Mouse (Mus musculus): ENCODE measurements at regions not wholly inside any gene's neighbourhood (a gene's known extent, or its start where the extent isn't known, plus 50 kb on each side); places are given as distances from the start of the nearest gene placed in this dataset.

DNA sequence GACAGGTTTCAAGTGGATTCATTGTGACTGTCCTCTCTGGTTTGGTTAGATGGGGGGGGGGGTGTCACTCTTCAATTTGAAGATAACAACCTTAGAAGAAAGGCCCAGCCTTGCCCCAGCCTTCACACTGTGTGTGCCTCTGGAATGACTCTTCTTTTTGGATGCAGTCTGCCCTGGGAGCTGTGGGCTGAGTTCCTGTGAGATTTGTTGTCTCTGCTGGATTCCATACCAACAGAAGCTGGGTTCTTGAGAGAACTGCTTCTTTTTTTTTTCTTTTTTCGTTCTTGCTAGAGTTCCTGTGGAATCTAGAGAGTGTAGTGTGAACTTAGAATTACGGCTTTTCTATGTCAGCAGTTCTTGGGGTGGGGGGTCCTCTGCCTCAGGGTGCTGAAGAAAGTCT, 200.9 kb downstream of the Enc1 start:
- DNase-seq (ENCODE audit: low spot score) = no peak
- Histone ChIP-seq H3K4me1 (ENCODE audit: control insufficient read depth, insufficient read depth, low read length) (peaks cover 22% of the 10 kb centered on the region), H3K36me3 (ENCODE audit: control insufficient read depth, insufficient read depth, low read length) (no peaks in the 10 kb centered on the region), H3K9me3 (ENCODE audit: control insufficient read depth, low read length) (no peaks in the 10 kb centered on the region), H3K27ac (replicated peaks; ENCODE audit: low read depth, low read length) (peak overlapping the region; percentile 56; the same call in 1 of the 2 replicates), H3K4me3 (ENCODE audit: low read depth, low read length) (no peak overlapping the region), H3K9ac (ENCODE audit: low read depth, low read length) (no peak overlapping the region), H3K4me2 (ENCODE audit: low read depth, low read length) (no peak overlapping the region), H3K27me3 (replicated peaks; ENCODE audit: control insufficient read depth, insufficient read depth, low read length) (no peaks in the 10 kb centered on the region)
- WGBS = 39% methylated on average over 2 of the region's 2 CpGs
- no peak for ATAC-seq (ENCODE audit: low read depth)

DNA sequence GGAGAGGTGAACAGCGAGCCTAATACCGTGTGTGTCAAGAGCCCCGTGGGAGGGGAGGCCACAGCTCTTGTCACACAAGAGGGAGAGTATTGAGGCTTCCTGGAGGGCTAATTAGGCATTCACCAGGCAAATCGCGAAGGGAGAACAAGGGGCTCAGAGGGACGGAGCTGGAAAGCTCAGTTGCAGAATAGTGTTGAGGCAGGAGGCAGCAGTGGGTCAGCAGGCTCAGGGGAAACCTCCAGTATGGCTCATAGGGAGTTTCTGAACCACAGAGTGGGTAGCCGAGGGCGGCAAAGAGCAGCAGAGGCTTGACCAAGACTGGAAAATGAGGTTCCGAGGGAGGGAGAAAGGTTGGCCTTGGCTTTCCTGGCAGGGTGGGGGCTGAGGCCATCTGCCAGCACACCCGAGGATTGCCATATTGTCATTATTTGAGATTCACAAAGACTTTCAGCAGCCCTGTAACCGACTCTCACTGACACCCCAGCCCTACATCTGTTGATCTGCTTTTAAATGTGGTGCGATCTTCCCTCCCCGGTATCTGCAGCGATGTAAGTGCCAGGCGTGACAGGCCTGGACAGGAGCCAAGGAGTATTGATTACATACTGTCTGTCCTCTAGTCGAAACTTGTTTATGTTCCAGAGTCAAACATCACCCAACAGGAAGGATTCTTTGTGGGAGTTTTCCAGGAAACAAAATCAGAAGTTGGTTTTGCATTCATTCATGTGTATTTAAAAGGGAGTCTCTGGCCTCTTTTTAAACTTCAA, 198.5 kb downstream of the Enc1 start:
- peak overlapping the region; percentile 22; the same call in 1 of the 2 replicates for H3K27ac ChIP-seq (replicated peaks; ENCODE audit: low read depth, low read length)
- 12% methylated on average over 16 of the region's 16 CpGs for WGBS
- no peak overlapping the region for H3K4me3 ChIP-seq (ENCODE audit: low read depth, low read length)
- H3K9me3 ChIP-seq (ENCODE audit: control insufficient read depth, low read length) = no peaks in the 10 kb centered on the region
- no peaks in the 10 kb centered on the region for H3K27me3 ChIP-seq (replicated peaks; ENCODE audit: control insufficient read depth, insufficient read depth, low read length)
- no peak overlapping the region for H3K9ac ChIP-seq (ENCODE audit: low read depth, low read length)
- peaks cover 41% of the 10 kb centered on the region for H3K4me1 ChIP-seq (ENCODE audit: control insufficient read depth, insufficient read depth, low read length)
- no peaks in the 10 kb centered on the region for H3K36me3 ChIP-seq (ENCODE audit: control insufficient read depth, insufficient read depth, low read length)
- ATAC-seq (ENCODE audit: low read depth) (peak; percentile 39), DNase-seq (ENCODE audit: low spot score) (peak; percentile 84)
- peak overlapping the region; percentile 6; the same call in 1 of the 2 replicates for H3K4me2 ChIP-seq (ENCODE audit: low read depth, low read length)

DNA sequence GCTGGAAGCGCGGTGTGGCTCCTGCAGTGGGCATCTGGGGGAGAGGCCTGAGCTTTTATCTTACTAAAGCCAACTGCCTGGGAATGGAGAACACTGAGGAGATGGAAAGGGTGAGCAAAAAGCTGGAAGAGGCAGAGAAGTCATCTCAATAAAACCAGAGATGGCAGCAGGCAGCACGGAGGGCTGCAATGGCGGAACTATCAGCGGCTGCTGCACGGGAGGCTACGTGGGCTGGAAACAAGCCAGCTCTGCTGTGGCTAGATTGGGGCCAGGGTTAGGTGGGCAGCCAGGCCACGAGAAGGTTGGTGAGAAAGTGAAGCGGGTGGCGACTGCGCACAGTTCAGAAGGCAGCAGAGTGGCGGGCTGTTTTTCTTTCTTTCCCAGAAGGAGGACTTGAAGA, 197.8 kb downstream of the Enc1 start:
- Histone ChIP-seq H3K4me2 (ENCODE audit: low read depth, low read length) (peak overlapping the region; percentile 6; the same call in 1 of the 2 replicates), H3K9me3 (ENCODE audit: control insufficient read depth, low read length) (no peaks in the 10 kb centered on the region), H3K27me3 (replicated peaks; ENCODE audit: control insufficient read depth, insufficient read depth, low read length) (no peaks in the 10 kb centered on the region), H3K9ac (ENCODE audit: low read depth, low read length) (no peak overlapping the region), H3K36me3 (ENCODE audit: control insufficient read depth, insufficient read depth, low read length) (no peaks in the 10 kb centered on the region), H3K4me1 (ENCODE audit: control insufficient read depth, insufficient read depth, low read length) (peaks cover 41% of the 10 kb centered on the region), H3K4me3 (ENCODE audit: low read depth, low read length) (no peak overlapping the region), H3K27ac (replicated peaks; ENCODE audit: low read depth, low read length) (0 out of 2 replicates have a peak overlapping the region, but pooled peaks have one; percentile 22)
- DNase-seq (ENCODE audit: low spot score) (no peak), ATAC-seq (ENCODE audit: low read depth) (no peak)
- 63% methylated on average over 12 of the region's 12 CpGs for WGBS

DNA sequence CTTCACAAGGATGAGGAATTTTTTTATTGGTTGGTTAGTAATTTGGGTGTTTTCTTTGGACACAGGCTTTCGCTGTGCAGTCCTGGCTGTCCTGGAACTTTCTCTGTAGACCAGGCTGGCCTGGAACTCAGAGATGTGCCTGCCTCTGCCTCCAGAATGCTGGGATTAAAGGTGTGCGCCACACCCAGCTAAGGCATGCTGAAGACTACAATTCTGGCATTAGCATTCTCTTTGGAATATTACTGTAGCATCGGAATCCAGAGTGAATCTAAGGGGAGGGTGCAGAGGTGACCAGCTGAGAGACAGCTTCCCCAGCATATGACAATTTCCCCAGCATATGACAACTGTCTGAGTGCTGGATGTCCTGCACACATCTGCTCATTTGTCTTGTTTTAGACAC, 197.4 kb downstream of the Enc1 start:
- Histone ChIP-seq H3K9me3 (ENCODE audit: control insufficient read depth, low read length) (no peaks in the 10 kb centered on the region), H3K4me2 (ENCODE audit: low read depth, low read length) (no peak overlapping the region), H3K27ac (replicated peaks; ENCODE audit: low read depth, low read length) (no peak overlapping the region), H3K36me3 (ENCODE audit: control insufficient read depth, insufficient read depth, low read length) (no peaks in the 10 kb centered on the region), H3K9ac (ENCODE audit: low read depth, low read length) (no peak overlapping the region), H3K4me1 (ENCODE audit: control insufficient read depth, insufficient read depth, low read length) (peaks cover 41% of the 10 kb centered on the region), H3K27me3 (replicated peaks; ENCODE audit: control insufficient read depth, insufficient read depth, low read length) (no peaks in the 10 kb centered on the region), H3K4me3 (ENCODE audit: low read depth, low read length) (no peak overlapping the region)
- WGBS = 95% methylated on average over 3 of the region's 3 CpGs
- DNase-seq (ENCODE audit: low spot score) = no peak
- ATAC-seq (ENCODE audit: low read depth) = no peak

DNA sequence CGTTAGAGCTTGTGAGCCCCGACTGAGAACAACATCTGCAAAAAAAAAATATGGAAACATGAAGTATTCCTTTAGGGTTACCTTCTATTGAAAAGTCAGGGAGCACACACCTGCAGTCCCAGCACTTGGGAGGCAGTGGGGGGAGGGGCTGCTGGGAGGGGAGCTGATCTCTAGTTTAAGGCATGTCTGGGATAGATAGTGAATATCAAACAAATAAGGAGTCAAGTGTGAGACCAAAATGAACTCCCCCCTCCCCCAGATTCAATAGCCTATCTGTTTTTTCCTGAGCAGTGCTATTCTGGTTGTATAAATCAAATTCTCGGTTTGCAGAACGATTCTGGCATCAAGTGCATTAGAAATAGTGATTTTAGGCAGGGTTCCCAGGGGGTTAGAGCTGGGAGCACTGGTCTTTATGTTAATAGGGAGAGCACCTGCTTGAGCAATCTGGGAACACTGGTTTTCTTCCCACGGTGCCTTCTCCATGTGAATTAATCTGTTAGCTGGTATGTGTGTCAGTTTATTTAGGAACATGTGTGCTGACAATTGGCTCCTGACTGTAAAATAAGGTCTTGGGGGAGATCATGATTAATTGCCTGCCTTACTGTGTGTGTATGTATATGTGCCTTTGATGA, 195.9 kb downstream of the Enc1 start:
- H3K4me2 ChIP-seq (ENCODE audit: low read depth, low read length) = peak overlapping the region; percentile 82; the same call in 1 of the 2 replicates
- DNase-seq (ENCODE audit: low spot score) (no peak), ATAC-seq (ENCODE audit: low read depth) (no peak)
- no peak overlapping the region for H3K9ac ChIP-seq (ENCODE audit: low read depth, low read length)
- H3K27me3 ChIP-seq (replicated peaks; ENCODE audit: control insufficient read depth, insufficient read depth, low read length) = no peaks in the 10 kb centered on the region
- H3K27ac ChIP-seq (replicated peaks; ENCODE audit: low read depth, low read length) = no peak overlapping the region
- H3K36me3 ChIP-seq (ENCODE audit: control insufficient read depth, insufficient read depth, low read length) = no peaks in the 10 kb centered on the region
- H3K9me3 ChIP-seq (ENCODE audit: control insufficient read depth, low read length) = no peaks in the 10 kb centered on the region
- no peak overlapping the region for H3K4me3 ChIP-seq (ENCODE audit: low read depth, low read length)
- WGBS = 23% methylated on average over 5 of the region's 5 CpGs
- H3K4me1 ChIP-seq (ENCODE audit: control insufficient read depth, insufficient read depth, low read length) = peaks cover 34% of the 10 kb centered on the region

DNA sequence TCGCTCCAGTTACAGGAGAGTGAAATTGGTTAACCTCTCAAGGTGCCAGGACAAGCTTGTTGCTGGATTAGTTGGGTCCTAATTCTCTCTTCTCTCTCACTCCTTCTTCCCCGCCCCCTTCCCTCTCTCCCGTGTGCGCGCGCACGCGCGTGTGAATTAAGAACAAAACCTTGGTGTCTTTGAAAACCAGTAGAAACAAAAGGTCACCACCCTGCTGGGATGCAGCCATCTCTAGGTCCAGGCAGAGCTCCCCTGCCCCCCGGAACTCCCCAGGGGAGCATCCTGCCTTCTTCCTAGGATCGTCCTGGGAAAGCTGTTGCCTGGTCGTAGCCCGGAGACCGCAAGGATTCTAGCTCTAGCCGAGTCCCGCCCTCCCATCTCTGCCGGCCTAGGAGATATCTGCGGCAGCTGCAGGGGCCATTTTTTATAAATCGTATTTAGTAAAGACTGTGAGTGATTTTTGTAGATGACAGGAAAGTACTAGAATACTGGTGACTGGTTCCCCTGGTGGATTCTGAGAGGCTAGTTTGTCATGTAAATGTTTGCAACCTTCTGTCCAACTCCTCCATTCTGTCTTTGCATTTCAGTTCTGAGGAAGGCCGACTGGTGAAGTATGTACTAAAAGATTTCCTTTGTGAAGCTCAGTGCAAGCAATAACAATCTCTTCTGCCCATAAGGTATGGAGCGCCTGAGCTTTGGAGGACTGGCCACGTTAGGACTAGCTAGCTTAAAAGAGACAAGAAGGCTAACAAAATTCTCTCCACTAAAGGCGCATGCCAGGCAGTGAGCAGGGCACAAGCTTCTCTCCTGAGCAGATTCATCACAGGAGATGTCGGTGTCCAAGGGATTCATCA, 195.2 kb downstream of the Enc1 start:
- Histone ChIP-seq H3K4me2 (ENCODE audit: low read depth, low read length) (peak overlapping the region; percentile 82), H3K27ac (replicated peaks; ENCODE audit: low read depth, low read length) (peak overlapping the region; percentile 57), H3K4me1 (ENCODE audit: control insufficient read depth, insufficient read depth, low read length) (peaks cover 34% of the 10 kb centered on the region), H3K27me3 (replicated peaks; ENCODE audit: control insufficient read depth, insufficient read depth, low read length) (no peaks in the 10 kb centered on the region), H3K36me3 (ENCODE audit: control insufficient read depth, insufficient read depth, low read length) (no peaks in the 10 kb centered on the region), H3K9me3 (ENCODE audit: control insufficient read depth, low read length) (no peaks in the 10 kb centered on the region), H3K9ac (ENCODE audit: low read depth, low read length) (peak overlapping the region; percentile 58), H3K4me3 (ENCODE audit: low read depth, low read length) (peak overlapping the region; percentile 39)
- peak; percentile 80 for DNase-seq (ENCODE audit: low spot score)
- ATAC-seq (ENCODE audit: low read depth) = peak; percentile 42
- 5% methylated on average over 24 of the region's 24 CpGs for WGBS

DNA sequence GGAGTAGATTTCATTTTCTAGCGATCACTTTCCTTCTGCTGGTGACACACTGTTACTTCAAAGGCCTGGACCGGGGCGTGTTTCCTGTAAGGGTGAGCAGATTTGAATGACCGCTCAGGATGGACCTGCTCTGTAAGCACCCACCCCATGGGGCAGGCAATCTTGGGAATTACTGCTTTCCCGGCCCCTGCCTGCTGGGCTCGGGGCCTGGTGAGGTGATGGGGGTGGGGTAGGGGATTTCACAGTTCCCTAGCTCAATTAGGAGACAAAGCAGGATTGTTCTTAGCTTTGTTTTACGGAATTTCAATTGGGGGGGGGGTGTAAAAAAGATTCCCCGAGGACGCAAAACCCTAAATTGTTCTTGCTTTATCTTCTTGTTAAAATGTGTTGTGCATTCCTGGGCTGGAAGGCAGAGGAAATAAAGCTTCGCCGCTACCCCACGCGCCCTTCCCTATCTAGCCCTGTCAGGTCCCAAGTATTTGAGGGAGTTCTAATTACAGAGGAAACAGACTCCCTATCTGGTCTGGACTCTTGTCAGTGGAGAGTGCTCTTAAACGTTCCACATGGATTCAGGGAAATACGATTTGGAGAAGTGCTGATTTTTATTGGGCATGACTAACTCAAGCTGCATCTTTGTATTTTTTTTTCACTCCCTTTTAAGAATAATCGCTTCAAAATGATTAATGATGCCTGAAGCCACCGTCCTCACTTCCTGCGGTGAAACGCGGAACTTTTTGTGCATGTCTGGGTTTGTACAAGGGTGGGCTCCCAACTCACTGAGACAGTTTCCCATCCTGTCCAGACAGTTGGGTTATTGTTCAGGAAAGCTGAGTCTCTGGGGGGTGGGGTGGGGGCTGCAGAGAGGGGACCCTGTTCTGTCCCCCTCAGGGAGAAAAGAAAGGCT, 194.3 kb downstream of the Enc1 start:
- Histone ChIP-seq H3K4me1 (ENCODE audit: control insufficient read depth, insufficient read depth, low read length) (peaks cover 32% of the 10 kb centered on the region), H3K4me2 (ENCODE audit: low read depth, low read length) (peak overlapping the region; percentile 82), H3K27ac (replicated peaks; ENCODE audit: low read depth, low read length) (peak overlapping the region; percentile 57), H3K36me3 (ENCODE audit: control insufficient read depth, insufficient read depth, low read length) (no peaks in the 10 kb centered on the region), H3K27me3 (replicated peaks; ENCODE audit: control insufficient read depth, insufficient read depth, low read length) (no peaks in the 10 kb centered on the region), H3K9ac (ENCODE audit: low read depth, low read length) (peak overlapping the region; percentile 58), H3K4me3 (ENCODE audit: low read depth, low read length) (peak overlapping the region; percentile 39), H3K9me3 (ENCODE audit: control insufficient read depth, low read length) (no peaks in the 10 kb centered on the region)
- WGBS = 3% methylated on average over 20 of the region's 20 CpGs
- DNase-seq (ENCODE audit: low spot score) = no peak
- peak; percentile 53; the same call in 1 of the 2 replicates for ATAC-seq (ENCODE audit: low read depth)

DNA sequence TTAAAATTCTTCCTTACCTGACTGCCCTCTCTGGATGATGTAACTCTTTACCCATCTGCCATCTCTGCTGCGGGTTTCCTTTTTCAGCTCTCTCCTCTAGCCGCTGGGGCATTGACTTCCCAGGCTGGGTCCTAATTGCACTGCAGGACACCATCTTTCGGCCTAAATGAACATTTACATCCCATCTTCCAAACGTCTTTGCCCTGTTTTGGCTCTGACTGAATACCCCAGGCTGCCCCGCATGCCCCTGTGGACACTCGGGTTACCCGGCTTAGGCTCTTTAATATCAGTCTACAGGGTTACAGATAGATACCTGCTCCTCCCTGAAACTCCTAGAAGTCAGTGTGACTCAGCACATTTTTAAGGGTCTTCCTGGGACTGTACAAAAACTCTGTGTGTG, 193.3 kb downstream of the Enc1 start:
- H3K36me3 ChIP-seq (ENCODE audit: control insufficient read depth, insufficient read depth, low read length) = no peaks in the 10 kb centered on the region
- no peak overlapping the region for H3K4me2 ChIP-seq (ENCODE audit: low read depth, low read length)
- no peak overlapping the region for H3K4me3 ChIP-seq (ENCODE audit: low read depth, low read length)
- no peaks in the 10 kb centered on the region for H3K27me3 ChIP-seq (replicated peaks; ENCODE audit: control insufficient read depth, insufficient read depth, low read length)
- H3K4me1 ChIP-seq (ENCODE audit: control insufficient read depth, insufficient read depth, low read length) = peaks cover 21% of the 10 kb centered on the region
- H3K27ac ChIP-seq (replicated peaks; ENCODE audit: low read depth, low read length) = no peak overlapping the region
- 58% methylated on average over 7 of the region's 7 CpGs for WGBS
- ATAC-seq (ENCODE audit: low read depth) (no peak), DNase-seq (ENCODE audit: low spot score) (no peak)
- no peaks in the 10 kb centered on the region for H3K9me3 ChIP-seq (ENCODE audit: control insufficient read depth, low read length)
- H3K9ac ChIP-seq (ENCODE audit: low read depth, low read length) = no peak overlapping the region

Measured in embryonic facial prominence, embryonic 14.5 days (tissue).